Comparison of ENCODE assay signal across 21 mouse cellular contexts in the genomic region with DNA sequence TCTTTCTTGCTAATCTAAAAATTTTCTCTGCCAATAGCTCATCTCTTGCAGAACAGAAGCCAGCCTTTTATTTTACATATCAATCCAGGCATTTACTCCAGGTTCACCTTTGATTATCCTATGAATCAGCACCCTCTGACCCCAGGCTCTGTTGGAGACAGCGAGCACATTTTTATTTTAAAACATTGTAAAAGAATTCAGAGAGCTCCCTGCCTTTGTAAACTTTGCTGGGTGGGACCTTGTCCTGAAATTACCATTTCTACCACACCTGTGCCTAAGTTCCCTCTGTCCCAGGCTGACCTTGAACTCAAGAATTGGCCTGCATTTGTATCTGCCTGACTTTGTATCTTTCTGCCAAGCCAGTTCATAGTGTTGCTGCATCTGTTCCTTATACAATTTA. TPM values are rescaled to one million over a fixed set of nuclear protein-coding genes. Genes with fewer than 3 reads are reported as not detected.
"Had no signal": no experiment of that assay in that cellular context is flagged by ENCODE, and none has a peak within 500 bp of the region (broad histone marks: within the 10 kb centered on the region; RNA-seq: fewer than 3 reads in every experiment).

No protein-coding gene starts in this region.

- H3K4me1 ChIP-seq: midbrain, embryonic 10.5 days; midbrain, embryonic 12.5 days; neural tube, embryonic 13.5 days; neural tube, embryonic 15.5 days had no signal

- ATAC-seq: midbrain, embryonic 16.5 days had no signal

- DNase-seq: lung, adult 18-20 months; lung, embryonic 14.5 days; lung, postnatal 10 days; lung, postnatal 4 days; midbrain, embryonic 14.5 days; retina, postnatal 1 day; right cerebral cortex, adult 18-20 months; right cerebral cortex, postnatal 25 days; right cerebral cortex, postnatal 4 days; spleen, adult 18-20 months; thymus, adult 18-20 months; thymus, postnatal 25 days; thymus, postnatal 4 days had no signal

- H3K27me3 ChIP-seq: midbrain, embryonic 12.5 days; neural tube, embryonic 13.5 days; neural tube, embryonic 15.5 days had no signal

- H3K36me3 ChIP-seq: midbrain, embryonic 10.5 days; midbrain, embryonic 12.5 days; neural tube, embryonic 13.5 days; neural tube, embryonic 15.5 days had no signal

- H3K4me3 ChIP-seq: midbrain, embryonic 10.5 days; midbrain, embryonic 12.5 days; myocyte; neural tube, embryonic 13.5 days; neural tube, embryonic 15.5 days had no signal

- H3K27ac ChIP-seq: midbrain, embryonic 10.5 days; midbrain, embryonic 12.5 days; neural tube, embryonic 13.5 days; neural tube, embryonic 15.5 days had no signal

- H3K9ac ChIP-seq: lung, embryonic 14.5 days; midbrain, embryonic 12.5 days; neural tube, embryonic 13.5 days; neural tube, embryonic 15.5 days had no signal

- H3K9me3 ChIP-seq: midbrain, embryonic 10.5 days; midbrain, embryonic 12.5 days; neural tube, embryonic 13.5 days; neural tube, embryonic 15.5 days had no signal

RNA-seq across cellular contexts. Expression of a gene that starts 17.0 kb away (rescaled TPM):
- total RNA-seq: megakaryocyte-erythroid progenitor cell, adult 5-6 weeks had no signal
- polyA plus RNA-seq: myocyte; small intestine, adult 2 months had no signal
